Mouse (Mus musculus) ZHBTc4 (cell line): Measurements from ENCODE around the gene Myh11.

Source experiments
- DNase-seq: peaks from one replicate; pipeline ENCODE4 v3.0.0-alpha.2; 2011; ENCODE audit warnings: low read depth, low spot score

The Myh11 gene

DNA sequence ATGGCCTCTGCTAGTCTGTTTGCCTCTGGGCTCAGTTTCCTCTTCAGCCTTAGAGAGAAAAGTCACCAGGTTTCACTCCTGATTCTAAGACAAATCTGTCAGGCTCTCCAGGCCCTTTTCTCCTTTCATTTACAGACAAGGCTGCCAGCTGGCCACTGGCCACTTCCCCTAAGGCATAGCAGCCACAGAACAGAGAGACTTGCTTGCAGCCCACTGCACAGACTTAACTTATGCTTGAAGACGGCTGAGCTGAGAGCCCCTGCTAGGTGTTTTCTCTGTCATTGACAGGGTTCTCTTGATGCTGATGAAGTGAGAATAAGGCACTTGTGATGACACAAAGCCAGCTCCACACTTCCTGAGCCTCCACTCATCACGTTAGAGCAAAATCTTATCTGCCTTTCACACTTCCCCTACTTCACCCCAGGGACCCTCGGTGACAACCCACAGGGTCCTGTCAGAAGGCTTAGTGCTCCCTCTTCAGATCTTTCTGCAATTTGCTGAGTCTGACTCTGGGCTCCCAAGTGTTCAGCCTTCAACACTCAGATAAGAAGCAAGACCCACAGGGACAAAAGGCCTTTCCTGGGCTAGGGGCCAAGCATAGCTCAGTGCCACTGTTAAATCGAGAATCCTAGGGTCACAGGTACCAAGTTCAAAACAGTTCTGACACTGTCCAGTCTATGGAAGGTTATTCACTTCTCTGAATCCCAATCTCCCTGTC, 25.8 kb downstream of the Myh11 start:
- no peak for DNase-seq

DNA sequence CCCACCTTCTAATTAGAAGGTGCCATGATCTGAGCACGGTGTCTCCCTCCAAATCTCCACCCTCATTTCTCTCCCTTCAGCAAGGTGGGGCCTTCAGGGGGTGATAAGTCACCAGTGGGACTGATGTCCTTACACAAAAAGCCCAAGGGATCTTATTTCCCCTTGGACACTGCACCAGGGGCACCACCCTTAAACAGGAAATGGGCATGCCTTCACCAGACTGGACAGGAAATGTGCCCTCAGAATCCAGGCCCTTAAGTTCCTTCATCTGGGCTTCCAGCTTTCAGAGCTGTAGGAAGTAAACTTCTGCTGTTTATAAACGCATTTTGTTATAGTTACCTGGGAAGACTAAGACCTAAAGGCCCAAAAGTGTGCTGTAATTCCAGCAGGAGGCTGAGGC, 26.7 kb downstream of the Myh11 start:
- DNase-seq = no peak

DNA sequence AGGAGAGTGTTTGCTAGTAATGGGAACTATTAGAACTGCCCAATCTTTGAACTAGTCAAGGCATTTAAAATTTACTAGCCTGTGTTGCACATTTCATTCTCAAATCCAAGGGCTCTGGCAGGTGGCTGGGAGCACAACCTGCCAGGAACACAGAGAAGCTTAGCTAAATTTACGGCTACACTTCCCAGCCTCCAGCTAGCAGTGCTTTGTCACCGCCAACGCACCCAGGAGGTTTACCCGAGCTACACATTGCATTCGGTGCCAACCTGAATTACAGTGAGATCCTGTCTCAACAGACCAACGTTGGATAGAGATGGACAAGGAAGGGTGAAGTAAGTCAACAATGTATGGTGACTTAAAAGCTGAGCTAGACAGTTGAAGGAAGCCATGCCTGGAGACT, 27.9 kb downstream of the Myh11 start:
- DNase-seq = no peak

DNA sequence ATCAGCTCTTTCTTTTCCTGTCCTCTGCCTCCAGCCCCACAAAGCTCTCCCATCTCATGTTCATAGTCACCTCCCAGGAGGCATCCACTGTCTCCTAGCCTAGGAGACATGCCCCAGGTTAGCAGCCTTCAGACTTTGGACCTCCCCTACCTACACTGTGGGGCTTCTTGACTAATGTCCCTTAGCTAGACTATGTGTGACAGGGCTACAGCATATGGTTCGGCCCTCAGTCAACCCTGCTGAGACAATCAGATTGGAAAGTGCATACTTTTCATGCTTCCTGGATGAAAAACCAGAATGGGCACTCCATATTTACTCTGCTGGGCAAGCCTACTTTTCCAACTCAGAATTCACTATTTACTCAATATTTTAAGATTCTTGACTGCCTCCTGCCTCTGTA, 28.8 kb downstream of the Myh11 start:
- no peak for DNase-seq

DNA sequence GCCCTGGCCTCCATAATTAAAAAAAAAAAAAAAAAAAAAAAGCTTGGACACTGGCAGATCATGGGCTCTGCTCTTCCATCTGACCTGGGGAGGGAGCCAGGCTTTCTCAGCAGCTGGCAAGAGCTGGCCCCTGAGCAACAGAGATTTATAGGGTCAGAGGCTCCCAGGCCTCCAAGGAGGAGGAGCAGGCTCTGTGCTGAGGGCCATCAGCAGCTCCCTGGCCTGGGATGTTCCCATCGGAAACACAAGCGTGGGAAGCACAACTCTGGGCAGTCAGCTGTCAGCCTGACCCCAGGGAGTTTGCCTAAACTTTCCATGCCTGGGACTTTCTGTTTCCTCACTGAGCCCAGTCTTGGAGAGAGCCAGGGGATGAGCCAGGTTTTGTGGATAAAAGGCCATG, 32.3 kb downstream of the Myh11 start:
- DNase-seq = no peak

DNA sequence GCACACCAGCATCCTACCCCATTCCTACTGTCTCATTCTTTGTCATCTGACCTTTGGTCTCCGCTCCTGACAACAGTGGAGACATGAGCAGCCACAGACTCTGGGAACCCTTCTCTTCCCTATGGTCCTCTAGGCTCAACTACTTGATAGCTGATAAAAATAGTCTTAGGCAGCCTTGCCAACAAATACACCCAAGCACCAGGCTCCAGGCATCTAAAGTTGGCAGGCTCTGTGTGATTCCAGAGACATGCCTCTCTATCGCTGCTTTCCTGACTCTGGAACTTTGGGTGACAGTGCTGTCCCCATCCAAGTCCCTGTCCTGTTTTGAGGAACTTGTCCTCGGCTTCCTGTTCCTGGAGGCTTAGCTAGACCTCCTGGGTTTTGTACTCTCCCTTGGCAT, 37.6 kb downstream of the Myh11 start:
- DNase-seq = no peak

DNA sequence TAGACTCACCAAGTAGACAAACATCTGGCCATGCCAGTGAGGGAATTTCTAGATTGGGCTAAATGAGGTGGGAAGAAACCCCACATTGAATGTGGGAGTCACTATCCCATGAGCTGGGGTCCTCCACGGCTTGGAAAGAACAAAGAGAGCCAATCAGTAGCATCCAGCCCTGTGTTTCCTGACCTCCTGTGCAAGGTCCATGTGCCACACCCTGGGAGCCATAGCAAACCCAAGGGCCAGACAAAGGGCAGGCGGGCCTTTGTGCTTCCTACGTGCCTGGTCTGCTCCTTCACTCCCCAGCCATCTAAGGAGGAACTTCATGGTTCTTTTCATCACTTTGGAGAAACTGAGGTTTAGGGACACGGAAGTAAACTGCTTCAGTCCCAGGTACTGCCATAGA, 38.3 kb downstream of the Myh11 start:
- no peak for DNase-seq

DNA sequence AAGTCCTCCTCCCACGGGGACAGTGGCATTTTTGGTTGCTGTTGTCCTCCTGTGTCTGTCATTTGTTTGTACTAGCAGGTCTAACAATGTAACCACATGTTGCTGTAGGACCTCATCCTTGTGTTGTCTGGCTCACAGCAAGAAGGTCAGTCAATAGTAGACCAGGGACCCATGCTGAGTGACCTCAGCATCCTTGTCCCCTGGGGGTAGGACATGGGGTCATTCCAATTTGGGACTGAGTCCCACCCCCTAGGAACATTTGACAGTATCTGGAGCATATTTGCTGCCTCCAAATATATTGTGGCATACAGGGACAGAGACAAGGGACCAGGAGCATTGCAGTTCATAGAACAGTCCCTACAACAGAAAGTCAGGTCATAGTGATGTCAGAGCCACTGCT, 41.3 kb downstream of the Myh11 start:
- DNase-seq = no peak

DNA sequence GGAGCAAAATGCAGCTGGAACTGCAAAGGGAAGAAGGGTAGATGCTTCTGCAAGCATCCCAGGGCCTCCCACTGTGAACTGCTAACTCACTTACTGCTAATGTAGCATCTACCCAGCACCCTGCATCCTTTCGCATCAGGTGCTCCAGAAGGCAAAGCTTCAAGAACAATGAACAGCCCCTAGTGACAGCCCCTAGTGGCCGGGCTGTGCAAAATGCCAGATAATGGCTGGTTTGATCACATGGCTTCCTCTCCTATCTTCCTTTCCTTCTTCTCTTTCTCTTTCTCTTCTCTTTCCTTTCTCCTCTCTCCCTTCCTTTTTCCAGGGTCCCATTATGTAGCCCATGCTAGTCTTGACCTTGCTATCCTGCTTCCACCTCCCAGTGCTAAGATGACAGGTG, 48.6 kb downstream of the Myh11 start:
- peak; percentile 62 for DNase-seq

DNA sequence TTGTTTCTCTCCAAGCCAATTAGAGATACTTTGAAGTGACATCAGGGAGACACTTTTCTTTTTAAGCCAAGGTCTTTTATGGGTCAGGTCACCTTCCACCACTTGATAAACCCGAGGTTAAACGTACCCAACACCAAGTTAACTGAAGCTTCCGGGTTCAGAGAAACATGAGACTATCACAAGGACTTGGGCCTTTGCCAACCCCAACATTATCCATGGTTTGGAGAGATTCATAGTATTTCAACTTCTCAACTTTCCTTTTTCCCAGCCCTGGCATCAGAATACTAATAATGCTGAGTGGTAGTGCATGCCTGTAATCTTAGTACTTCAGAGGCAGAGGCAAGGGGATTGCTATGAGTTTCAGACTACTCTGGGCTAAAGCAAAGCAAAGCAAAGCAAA, 49.1 kb downstream of the Myh11 start:
- DNase-seq = no peak

DNA sequence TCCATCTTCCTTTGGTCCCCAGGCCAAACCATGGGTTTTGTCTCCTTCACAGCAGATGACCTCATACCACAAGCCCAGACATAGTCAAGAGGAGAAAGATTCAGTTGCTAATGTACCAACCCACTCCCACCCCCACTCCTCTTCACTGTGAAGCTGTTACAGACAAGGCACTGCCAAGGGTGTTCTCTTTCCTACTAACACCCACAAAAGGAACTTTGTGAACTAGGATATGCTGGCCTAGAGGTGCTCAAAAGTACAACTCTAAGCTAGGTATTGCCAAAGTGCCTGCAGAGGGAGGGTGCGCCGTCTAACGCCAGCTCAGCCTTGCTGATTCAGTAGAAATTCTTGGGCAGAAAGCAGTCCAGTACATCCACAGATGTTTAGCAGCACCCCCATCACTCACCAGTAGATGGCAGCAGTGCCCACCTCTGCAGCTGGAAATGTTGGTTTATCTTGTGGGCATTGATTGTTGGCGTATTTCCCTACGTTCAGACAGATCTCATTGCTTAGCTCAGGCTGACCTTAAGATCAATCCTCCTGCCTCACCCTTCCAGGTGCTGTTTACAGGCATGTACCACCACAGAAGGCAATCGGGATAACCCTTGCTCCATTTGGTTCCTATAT, 54.0 kb downstream of the Myh11 start:
- DNase-seq = peak; percentile 85

DNA sequence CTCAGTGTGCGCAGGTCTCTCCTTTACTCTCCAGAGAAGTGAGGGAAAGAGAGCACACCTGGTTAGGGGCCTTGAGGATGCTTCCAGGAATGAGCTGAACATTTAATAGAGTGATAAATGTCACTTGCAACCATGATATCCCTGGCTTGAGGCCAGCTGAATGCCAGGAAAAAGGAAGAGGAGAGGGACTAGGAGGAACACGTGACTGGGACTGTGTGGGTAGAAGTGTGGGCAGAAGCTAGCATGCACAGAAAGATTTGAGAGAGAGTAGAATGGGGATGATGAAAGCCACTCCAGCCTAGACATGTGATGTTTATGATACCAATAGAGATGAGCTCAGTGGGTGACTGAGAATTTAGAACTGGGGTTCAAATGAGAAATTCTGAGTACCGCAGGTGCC, 76.0 kb downstream of the Myh11 start:
- DNase-seq = no peak

DNA sequence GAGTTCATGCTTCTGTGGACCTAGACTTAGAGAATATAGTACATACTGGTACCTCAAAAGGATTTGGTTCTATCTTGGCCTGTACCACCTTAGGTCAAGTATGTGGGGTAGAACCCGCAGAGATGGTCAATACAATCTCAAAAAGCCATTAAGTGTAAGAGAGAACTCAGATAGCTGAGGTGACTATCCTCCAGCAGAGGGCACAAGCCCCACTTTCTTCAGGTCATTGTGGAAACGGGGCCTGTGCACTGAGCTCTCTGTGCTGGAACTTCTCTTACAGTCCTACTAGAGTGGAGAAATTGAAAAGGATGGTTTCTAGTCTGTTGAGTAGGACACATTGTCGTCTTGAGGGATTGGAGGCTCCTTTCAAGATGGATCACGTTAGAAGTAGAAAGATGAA, 92.4 kb downstream of the Myh11 start:
- DNase-seq = no peak

DNA sequence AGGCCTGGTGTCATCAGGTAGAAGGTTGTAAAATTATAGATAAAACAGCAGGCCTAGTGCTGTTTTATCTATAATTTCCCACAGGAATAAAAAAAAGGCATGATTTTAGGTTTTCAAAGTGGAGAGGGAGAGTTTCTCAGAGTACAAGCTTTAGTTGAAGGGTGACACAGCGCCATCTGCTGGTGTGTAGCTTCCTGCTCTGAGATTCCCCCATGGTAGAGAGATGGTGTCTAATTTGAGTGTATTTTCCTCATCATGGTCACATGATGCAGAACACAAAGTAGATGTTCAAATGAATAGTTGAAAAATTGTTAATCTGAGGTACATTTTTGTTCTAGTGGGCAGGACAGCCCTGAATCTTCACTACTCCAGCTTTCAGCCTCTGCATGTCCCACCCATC, 95.7 kb downstream of the Myh11 start:
- DNase-seq = peak; percentile 79

DNA sequence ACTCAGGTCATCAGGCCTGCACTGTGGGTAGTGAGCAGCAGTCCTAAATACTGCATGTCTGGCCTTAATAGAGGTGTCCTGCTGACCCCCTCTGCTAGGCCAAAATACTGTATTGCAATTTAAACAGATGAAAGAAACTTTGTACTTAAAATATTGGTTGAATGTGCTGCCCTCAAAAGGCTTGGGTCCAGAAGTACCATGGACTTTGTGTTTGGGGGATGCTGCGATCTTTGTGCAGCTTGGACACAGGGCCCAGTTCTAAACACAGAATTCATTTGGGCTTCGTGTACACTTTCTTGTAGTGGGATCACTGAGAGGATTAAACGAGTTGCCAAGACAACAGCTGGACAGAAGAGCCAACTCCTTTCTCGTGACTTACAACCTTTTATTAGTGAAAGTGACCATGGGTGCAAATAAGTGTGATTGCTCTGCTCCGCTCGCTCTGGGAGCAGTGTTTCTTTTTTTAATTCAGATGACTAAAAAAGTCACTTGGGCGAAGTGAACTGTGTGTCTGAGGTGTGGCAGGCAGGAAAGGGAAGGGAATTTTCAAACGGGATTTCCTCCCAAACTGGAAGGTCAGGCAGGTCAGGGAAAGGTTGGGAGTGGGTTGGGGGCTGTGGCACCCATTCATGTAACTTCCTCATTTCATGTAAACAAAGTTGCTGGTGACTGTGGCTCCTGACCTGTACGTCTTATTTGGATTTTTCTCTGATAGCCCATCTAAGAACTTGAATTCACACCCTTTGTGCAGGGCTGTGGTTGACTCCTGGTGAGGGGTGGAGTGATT, 96.8 kb downstream of the Myh11 start:
- peak; percentile 66 for DNase-seq

DNA sequence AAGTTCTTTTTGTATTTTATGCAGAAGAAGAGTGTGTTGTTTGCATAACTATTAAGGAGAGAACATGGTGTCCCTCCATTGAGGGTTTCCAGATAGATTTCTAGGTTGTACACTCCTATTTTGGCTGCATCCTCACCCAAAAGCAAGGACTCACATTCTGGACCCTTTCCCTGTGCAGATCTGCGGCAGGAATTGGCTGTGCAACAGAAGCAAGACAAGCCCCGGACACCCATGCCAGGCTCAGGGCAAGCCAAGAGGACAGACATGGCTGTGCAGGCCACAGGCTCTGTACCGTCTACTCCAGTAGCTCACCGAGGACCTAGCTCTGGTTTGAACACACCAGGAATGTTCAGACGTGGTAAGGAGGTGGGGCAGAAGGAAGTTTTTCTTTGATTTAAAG, 105.7 kb downstream of the Myh11 start:
- no peak for DNase-seq

DNA sequence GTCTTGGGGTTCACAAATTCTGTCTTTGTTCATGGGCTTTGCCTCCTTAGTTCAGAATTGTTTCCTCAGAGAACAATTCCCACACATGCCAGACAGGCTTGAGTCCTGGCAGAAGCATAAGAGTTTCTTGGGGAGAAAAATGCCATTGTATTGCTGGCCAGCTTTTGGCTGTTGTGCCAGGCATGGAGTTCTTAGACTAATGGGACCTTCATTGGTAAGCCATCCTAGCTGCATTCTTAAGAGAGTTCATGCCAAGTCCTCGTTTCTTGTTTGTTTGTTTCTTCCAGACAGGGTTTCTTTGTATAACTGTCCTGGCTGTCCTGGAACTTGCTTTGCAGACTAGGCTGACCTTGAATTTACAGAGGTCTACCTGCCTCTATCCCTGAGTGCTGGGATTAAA, 107.3 kb downstream of the Myh11 start:
- DNase-seq = no peak

DNA sequence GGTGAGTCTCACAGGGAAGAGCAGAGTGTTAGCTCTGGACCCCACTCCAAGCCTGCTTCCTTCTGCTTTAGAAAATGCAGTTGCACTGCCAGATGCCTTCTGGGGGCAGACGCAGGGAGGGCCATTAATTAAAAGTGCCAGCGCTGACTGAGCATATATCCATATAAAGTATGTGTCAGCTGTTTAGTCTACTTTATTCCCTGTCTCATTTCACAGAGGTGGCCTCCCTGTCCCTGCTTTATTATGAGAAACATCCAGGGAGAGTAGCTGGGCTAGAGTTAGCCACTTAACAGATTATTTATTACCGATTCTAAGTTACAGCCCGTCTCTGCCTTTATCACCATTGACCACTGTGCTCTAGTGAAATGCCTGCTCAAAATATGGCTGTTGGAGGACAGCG, 108.8 kb downstream of the Myh11 start:
- no peak for DNase-seq

DNA sequence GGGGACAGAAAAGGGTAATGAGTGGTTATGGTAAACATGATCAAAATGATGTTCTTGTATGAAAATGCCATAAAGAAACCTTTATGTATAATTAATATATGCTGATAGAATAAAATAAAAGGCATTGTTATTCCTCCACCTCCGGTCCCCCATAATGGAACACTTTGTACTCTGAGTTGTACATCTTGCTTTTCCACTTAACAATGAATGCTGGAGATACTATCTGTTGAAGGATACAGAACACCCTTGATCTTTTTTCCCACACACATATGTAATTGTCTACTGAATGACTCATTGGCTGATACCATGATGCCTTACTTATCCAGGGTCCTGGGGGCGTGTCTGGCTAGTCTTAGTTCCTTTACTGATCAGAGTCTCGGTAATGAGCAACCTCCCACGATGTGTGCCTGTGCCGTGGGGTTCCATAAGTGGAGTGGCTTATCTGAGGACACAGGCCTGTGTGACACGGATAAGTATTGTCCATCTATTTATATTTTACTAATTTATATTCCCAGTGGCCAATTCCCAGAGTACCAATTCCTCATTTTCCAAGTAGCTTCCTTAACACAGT, 110.9 kb downstream of the Myh11 start:
- no peak for DNase-seq

DNA sequence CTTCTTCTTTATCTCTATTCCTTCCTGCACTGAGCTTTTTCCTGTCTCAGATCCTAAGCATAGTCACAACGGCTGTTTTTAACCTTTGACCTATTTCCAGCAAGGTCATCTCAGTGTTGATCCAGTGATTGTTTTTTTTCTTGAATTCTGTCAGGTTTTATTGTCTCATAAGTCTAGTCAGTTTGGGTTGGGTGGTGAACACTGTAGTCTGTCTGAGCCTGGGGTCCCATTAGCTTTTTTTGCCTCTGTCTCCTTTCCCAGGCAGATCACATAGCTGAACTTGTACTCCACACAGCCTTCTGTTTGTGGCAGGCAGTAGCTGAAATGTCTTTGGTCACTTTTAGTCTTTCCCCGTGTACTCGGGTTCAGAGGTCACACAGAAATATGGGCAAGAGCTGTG, 113.1 kb downstream of the Myh11 start:
- no peak for DNase-seq

DNA sequence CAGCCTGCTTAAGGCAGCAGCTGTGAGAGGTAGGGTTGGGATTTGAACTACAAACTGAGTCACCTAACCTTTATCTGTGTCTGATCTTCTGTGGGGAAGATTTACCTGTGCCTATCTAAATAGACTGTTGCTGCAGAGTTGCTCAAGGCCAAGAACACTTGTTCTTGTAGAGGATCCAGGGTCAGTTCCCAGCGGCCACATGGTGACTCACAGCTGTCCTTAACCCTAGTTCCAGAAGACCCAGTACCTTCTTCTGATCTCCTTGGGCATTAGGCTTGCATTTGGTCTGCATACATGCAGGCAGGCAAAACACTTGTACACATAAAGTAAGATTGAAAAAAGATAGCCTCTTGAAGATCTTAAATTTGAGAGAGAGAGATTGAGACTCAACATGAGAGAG, 121.5 kb downstream of the Myh11 start:
- DNase-seq = no peak

DNA sequence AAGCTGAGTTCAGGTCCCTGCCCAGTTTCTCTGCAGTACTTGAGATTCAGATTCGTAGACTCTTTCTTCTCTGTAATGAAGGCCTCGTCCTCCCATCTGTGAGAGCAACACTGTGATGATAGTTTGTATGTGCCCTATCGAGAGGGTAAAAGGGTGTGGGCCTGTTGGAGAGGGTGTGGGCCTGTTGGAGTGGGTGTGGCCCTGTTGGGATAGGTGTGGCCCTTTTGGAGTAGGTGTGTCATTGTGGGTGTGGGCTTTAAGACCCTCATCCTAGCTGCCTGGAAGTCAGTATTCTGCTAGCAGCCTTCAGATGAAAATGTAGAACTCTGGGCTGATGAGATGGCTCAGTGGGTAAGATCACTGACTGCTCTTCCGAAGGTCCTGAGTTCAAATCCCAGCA, 124.7 kb downstream of the Myh11 start:
- DNase-seq = peak; percentile 41

DNA sequence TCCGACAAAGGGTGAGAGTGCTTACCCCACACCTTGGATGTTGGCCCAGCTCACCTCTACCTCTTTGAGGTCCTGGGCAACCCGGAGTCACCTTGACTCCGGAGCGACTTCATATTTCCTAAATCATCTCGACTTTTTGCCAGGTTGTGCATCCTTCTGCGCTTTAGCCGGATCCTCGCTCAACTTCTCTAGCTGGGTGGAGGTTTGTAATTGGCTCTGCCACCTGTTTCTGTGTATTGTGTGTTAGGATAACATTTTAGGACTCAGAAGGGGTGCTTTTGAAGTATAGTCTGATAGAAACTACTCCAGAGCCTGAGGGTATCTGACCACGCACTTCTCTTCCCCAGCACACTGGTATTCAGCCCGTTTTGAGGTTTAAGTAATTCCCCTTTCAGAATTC, 127.4 kb downstream of the Myh11 start:
- no peak for DNase-seq
